Mouse (Mus musculus) lung, embryonic 16.5 days (tissue): Measurements from ENCODE around the gene Pabpc6. TPM values are rescaled to one million over a fixed set of nuclear protein-coding genes. Genes with fewer than 3 reads are reported as not detected.

Source experiments
- polyA plus RNA-seq: library from polyadenylated mRNA; unstranded; fragments of >200 nt; fragmentation: Nextera tagmentation; extraction: Ambion mirVana; gene quantifications from 2 replicates; pipeline ENCODE4 v1.2.1, GENCODE M21; 2015

Gene Pabpc6
- polyA plus RNA-seq, 1 experiment from 2014 or later, result not detected

Other genes with a start within 250 kb of the Pabpc6 start
- gene Gm17728, start 247.7 kb downstream of the Pabpc6 start, polyA plus RNA-seq, result not detected in 2 replicates